In the genomic region with DNA sequence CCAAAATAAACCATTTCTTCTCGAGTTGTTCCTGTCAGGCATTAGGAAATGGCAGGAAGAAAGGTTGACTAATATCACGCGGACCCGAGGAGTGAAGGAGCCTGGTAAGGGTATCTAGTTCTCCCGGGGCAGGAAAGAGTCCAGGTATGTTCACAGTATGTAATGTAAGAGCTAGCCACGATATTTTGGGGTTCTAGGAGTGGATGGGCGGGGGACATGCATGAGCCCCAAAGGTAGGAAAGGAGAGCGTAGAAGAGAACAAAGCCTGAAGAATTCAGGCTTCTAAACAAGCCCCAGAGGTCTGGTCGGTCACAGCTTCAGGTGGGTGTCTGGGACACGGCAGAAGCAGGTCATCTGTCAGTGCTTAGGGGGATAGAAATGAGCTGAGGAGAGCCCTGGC, we compare ENCODE assay signal across 21 mouse cellular contexts.
"Had no signal": no experiment of that assay in that cellular context is flagged by ENCODE, and none has a peak within 500 bp of the region (broad histone marks: within the 10 kb centered on the region; RNA-seq: fewer than 3 reads in every experiment).

No protein-coding gene starts in this region.

- DNase-seq: gastrocnemius, adult 2 months; gastrocnemius, postnatal 10 days; gastrocnemius, postnatal 25 days; heart, adult 2 months; heart, postnatal 14 days; heart, postnatal 4 days; kidney, adult 18-20 months; kidney, adult 8-10 months; kidney, postnatal 10 days; kidney, postnatal 25 days; kidney, postnatal 4 days; liver; liver, embryonic 13.5 days had no signal

- H3K27ac ChIP-seq: gastrocnemius, adult 2 months; heart, adult 2 months; hindbrain, embryonic 10.5 days; hindbrain, embryonic 12.5 days; hindbrain, embryonic 14.5 days; intestine, embryonic 15.5 days; limb, embryonic 10.5 days; limb, embryonic 12.5 days; liver, embryonic 13.5 days; liver, embryonic 15.5 days had no signal

- H3K4me1 ChIP-seq: heart, embryonic 12.5 days; hindbrain, embryonic 10.5 days; hindbrain, embryonic 12.5 days; intestine, embryonic 15.5 days; limb, embryonic 12.5 days had no signal

- H3K4me3 ChIP-seq: gastrocnemius, adult 2 months; heart, adult 2 months; heart, embryonic 12.5 days; hindbrain, embryonic 10.5 days; hindbrain, embryonic 12.5 days; intestine, embryonic 15.5 days; limb, embryonic 10.5 days; limb, embryonic 12.5 days; liver, embryonic 13.5 days; liver, embryonic 15.5 days had no signal
